Mouse (Mus musculus) intestine, postnatal 0 days (tissue): Measurements from ENCODE around the gene Pigz. TPM values are rescaled to one million over a fixed set of nuclear protein-coding genes. Genes with fewer than 3 reads are reported as not detected.
"Not testable (repeated sequence)": the region's sequence is repeated elsewhere in the genome, so short reads cannot be mapped to it uniquely, and the experiment has no call there.

Experiments used
- ATAC-seq: fragments of 200-750 bp; cut with Nextera tagmentation; 2 replicates; pipeline ENCODE4 v1.8.0; 2017; ENCODE audit warnings: mild to moderate bottlenecking, moderate TSS enrichment, moderate library complexity
- H3K27ac ChIP-seq: fragments of 300-500 bp; sonication (generic); 2 replicates; pipeline ENCODE4 v1.5.1; 2014; ENCODE audit warnings: mild to moderate bottlenecking, low read depth, low read length, moderate library complexity
- H3K27me3 ChIP-seq: fragments of 300-500 bp; sonication (generic); replicated peaks from 2 replicates; pipeline ENCODE4 v1.6.1; 2014; ENCODE audit warnings: low read length, mixed read lengths; ENCODE audit not compliant: control insufficient read depth, insufficient read depth
- H3K36me3 ChIP-seq: fragments of 300-500 bp; sonication (generic); 2 replicates; pipeline ENCODE4 v1.6.1; 2014; ENCODE audit warnings: mild to moderate bottlenecking, moderate library complexity; ENCODE audit not compliant: control insufficient read depth, insufficient read depth
- H3K4me1 ChIP-seq: fragments of 300-500 bp; sonication (generic); replicated peaks from 2 replicates; pipeline ENCODE4 v1.6.1; 2014; ENCODE audit warnings: antibody characterized with exemption, low read length, mixed read lengths; ENCODE audit not compliant: control insufficient read depth, insufficient read depth
- H3K4me2 ChIP-seq: fragments of 300-500 bp; sonication (generic); replicated peaks from 2 replicates; pipeline ENCODE4 v1.6.1; 2014; ENCODE audit warnings: low read depth, mild to moderate bottlenecking, moderate library complexity
- H3K4me3 ChIP-seq: fragments of 300-500 bp; sonication (generic); 2 replicates; pipeline ENCODE4 v1.5.1; 2014; ENCODE audit warnings: low read depth, low read length
- H3K9ac ChIP-seq: fragments of 300-500 bp; sonication (generic); 2 replicates; pipeline ENCODE4 v1.6.1; 2014; ENCODE audit warnings: mild to moderate bottlenecking, low read depth, low read length
- H3K9me3 ChIP-seq: fragments of 300-500 bp; sonication (generic); 2 replicates; pipeline ENCODE4 v1.6.1; 2016; ENCODE audit warnings: mixed run types; ENCODE audit not compliant: control insufficient read depth
- CTCF ChIP-seq: sonication (generic); IDR thresholded peaks from 2 replicates; pipeline ENCODE4 v1.5.1; 2016; ENCODE audit warnings: low read depth, mild to moderate bottlenecking, control low read depth, antibody characterized with exemption, moderate library complexity
- WGBS: fragments of 180-500 bp; shearing (Covaris S2); extraction: QIAGEN DNeasy Blood & Tissue Kit; methylation state at CpG from one replicate; pipeline ENCODE4 v1.1.7; 2014; 5-methylcytosine and 5-hydroxymethylcytosine counted together
- polyA plus RNA-seq: library from polyadenylated mRNA; unstranded; fragments of >200 nt; fragmentation: Nextera tagmentation; extraction: Ambion mirVana; gene quantifications from 2 replicates; pipeline ENCODE4 v1.2.1, GENCODE M21; 2015

Pigz gene
- polyA plus RNA-seq, 1 experiment from 2014 or later = 0.39 TPM

DNA sequence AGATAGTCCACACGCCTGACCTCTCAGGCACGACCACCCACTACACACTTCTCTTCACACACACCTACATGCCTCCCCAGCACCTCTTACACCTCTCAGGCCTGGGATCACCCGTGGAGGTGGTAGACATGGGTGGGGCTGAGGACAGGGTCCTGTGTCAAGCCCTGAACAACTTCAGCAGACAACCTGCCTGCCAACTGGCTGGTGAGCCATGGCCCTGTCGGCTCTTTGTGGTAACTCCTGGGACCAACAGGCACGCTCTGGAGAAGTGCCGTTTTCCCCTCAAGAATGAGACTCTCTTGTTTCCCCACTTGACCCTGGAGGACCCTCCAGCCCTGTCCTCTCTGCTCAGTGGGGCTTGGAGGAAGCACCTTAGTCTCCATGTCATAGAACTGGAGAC is 11.7 kb downstream of the Pigz start:
- no peak for TF ChIP-seq CTCF
- ATAC-seq = no peak
- Histone ChIP-seq H3K27ac (no peak overlapping the region), H3K4me2 (0 out of 2 replicates have a peak overlapping the region, but pooled peaks have one; percentile 88), H3K36me3 (0 out of 2 replicates have a peak, but pooled peaks cover 10% of the 10 kb centered on the region), H3K9ac (no peak overlapping the region), H3K4me3 (no peak overlapping the region), H3K27me3 (no peaks in the 10 kb centered on the region), H3K9me3 (no peaks in the 10 kb centered on the region), H3K4me1 (0 out of 2 replicates have a peak, but pooled peaks cover 3% of the 10 kb centered on the region)
- 87% methylated on average over 6 of the region's 6 CpGs for WGBS

GRCm38 (mm10) chr16:31945986-31946385 is 12.3 kb downstream of the Pigz start:
- not testable (repeated sequence) for H3K9me3 ChIP-seq, H3K27ac ChIP-seq, H3K27me3 ChIP-seq, H3K9ac ChIP-seq, H3K4me3 ChIP-seq, H3K4me1 ChIP-seq, ATAC-seq
- H3K36me3 ChIP-seq = 0 out of 2 replicates have a peak, but pooled peaks cover 12% of the 10 kb centered on the region
- WGBS = 80% methylated on average over 6 of the region's 6 CpGs
- peak overlapping the region; percentile 88; the same call in 1 of the 2 replicates for H3K4me2 ChIP-seq

DNA sequence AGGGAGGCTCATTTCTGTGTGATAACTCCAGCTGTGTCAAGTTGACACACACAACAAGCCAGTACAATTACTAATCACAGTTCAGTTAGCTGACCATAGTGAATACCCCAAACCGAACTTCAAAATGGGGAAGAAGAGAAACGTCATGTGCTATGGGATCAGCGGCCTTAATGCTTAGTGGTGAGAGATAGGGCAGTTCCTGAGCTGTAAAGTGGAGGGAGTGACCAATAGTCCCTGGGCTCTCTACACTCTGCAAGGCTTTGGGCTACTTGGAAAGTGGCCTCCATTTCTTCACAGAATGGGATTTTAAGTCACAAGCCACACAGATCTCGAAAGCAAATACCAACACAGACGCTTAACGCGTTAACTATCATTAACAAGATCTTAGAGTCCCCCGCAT is 13.7 kb downstream of the Pigz start:
- 16% methylated on average over 8 of the region's 8 CpGs for WGBS
- Histone ChIP-seq H3K27ac (peak overlapping the region; percentile 95; the same call in 1 of the 2 replicates), H3K4me2 (peak overlapping the region; percentile 88), H3K9me3 (no peaks in the 10 kb centered on the region), H3K36me3 (0 out of 2 replicates have a peak, but pooled peaks cover 12% of the 10 kb centered on the region), H3K27me3 (no peaks in the 10 kb centered on the region), H3K4me3 (peak overlapping the region; percentile 92), H3K9ac (peak overlapping the region; percentile 93; the same call in 1 of the 2 replicates), H3K4me1 (0 out of 2 replicates have a peak, but pooled peaks cover 3% of the 10 kb centered on the region)
- ATAC-seq = 0 out of 2 replicates have a peak, but pooled peaks have one; percentile 23
- TF ChIP-seq CTCF = no peak

GRCm38 (mm10) chr16:31947901-31948316 is 14.3 kb downstream of the Pigz start:
- peak overlapping the region; percentile 92 for H3K4me3 ChIP-seq
- ATAC-seq = peak; percentile 55
- under 1% methylated on average over 38 of the region's 38 CpGs for WGBS

GRCm38 (mm10) chr16:31948345-31948774 is 14.7 kb downstream of the Pigz start, which contains the start of the genes 0610012G03Rik and Ncbp2:
Gene 0610012G03Rik (minus strand): TSS chr16:31948494.
Gene Ncbp2 (plus strand): TSS chr16:31948513.
- TF ChIP-seq CTCF = peak; percentile 34
- Histone ChIP-seq H3K4me2 (peak within 1 kb of the TSS; percentile 88), H3K9ac (peak within 1 kb of the TSS; percentile 93), H3K4me3 (peak within 1 kb of the TSS; percentile 92), H3K36me3 (0 out of 2 replicates have a peak, but pooled peaks cover 12% of the 10 kb centered on the region), H3K4me1 (0 out of 2 replicates have a peak, but pooled peaks cover 3% of the 10 kb centered on the region), H3K27me3 (no peaks in the 10 kb centered on the region), H3K27ac (peak within 1 kb of the TSS; percentile 95), H3K9me3 (no peaks in the 10 kb centered on the region)
- under 1% methylated on average over 55 of the region's 55 CpGs for WGBS
- peak; percentile 88 for ATAC-seq

More at GRCm38 (mm10) chr16:31947901-31948316, 14.3 kb downstream of the Pigz start:
- Histone ChIP-seq H3K36me3 (0 out of 2 replicates have a peak, but pooled peaks cover 12% of the 10 kb centered on the region), H3K27ac (peak overlapping the region; percentile 95), H3K4me1 (0 out of 2 replicates have a peak, but pooled peaks cover 3% of the 10 kb centered on the region), H3K4me2 (peak overlapping the region; percentile 88), H3K9ac (peak overlapping the region; percentile 93), H3K27me3 (no peaks in the 10 kb centered on the region), H3K9me3 (no peaks in the 10 kb centered on the region)
- TF ChIP-seq CTCF = no peak

GRCm38 (mm10) chr16:31963224-31963623 is 29.6 kb downstream of the Pigz start:
- no peak for TF ChIP-seq CTCF
- Histone ChIP-seq H3K4me3 (no peak overlapping the region), H3K9me3 (no peaks in the 10 kb centered on the region), H3K36me3 (peaks cover 53% of the 10 kb centered on the region), H3K4me1 (no peaks in the 10 kb centered on the region), H3K4me2 (no peak overlapping the region), H3K27ac (no peak overlapping the region), H3K27me3 (no peaks in the 10 kb centered on the region), H3K9ac (no peak overlapping the region)
- 83% methylated on average over 7 of the region's 7 CpGs for WGBS
- no peak for ATAC-seq
